Comparison of ENCODE assay signal across 7 mouse cellular contexts in genomic region chr7:132315149-132316091, GRCm38 (mm10). TPM values are rescaled to one million over a fixed set of nuclear protein-coding genes. Genes with fewer than 3 reads are reported as not detected.
DNase-seq lines count a peak whose midpoint lies in the region; ATAC-seq lines count a peak whose summit lies in the region.

No protein-coding gene starts in this region.

- H3K4me1 ChIP-seq in embryonic facial prominence, embryonic 11.5 days (ENCODE audit: control insufficient read depth, insufficient read depth, low read length), result no peaks in the 10 kb centered on the region
- peaks cover 51% of the 10 kb centered on the region for H3K4me1 ChIP-seq in limb, embryonic 13.5 days
- H3K4me1 ChIP-seq in midbrain, embryonic 14.5 days (ENCODE audit: control insufficient read depth, insufficient read depth, low read length), result peaks cover 16% of the 10 kb centered on the region; the same call in 1 of the 2 replicates

- H3K4me3 ChIP-seq in embryonic facial prominence, embryonic 11.5 days (ENCODE audit: low read depth, low read length), result peak overlapping the region; percentile 66
- peak overlapping the region; percentile 82 for H3K4me3 ChIP-seq in limb, embryonic 13.5 days
- H3K4me3 ChIP-seq in midbrain, embryonic 14.5 days (replicated peaks; ENCODE audit: low read depth, low read length), result peak overlapping the region; percentile 80

- H3K9ac ChIP-seq in embryonic facial prominence, embryonic 11.5 days (replicated peaks; ENCODE audit: low read length), result peak overlapping the region; percentile 86
- H3K9ac ChIP-seq in limb, embryonic 13.5 days, result peak overlapping the region; percentile 82
- peak overlapping the region; percentile 90 for H3K9ac ChIP-seq in midbrain, embryonic 14.5 days (replicated peaks; ENCODE audit: low read length)

- no peaks in the 10 kb centered on the region for H3K27me3 ChIP-seq in embryonic facial prominence, embryonic 11.5 days (ENCODE audit: control insufficient read depth, insufficient read depth, low read length)
- no peaks in the 10 kb centered on the region for H3K27me3 ChIP-seq in limb, embryonic 13.5 days
- no peaks in the 10 kb centered on the region for H3K27me3 ChIP-seq in midbrain, embryonic 14.5 days (ENCODE audit: control insufficient read depth, insufficient read depth, low read length)

- H3K9me3 ChIP-seq in embryonic facial prominence, embryonic 11.5 days (replicated peaks; ENCODE audit: control insufficient read depth, low read length), result no peaks in the 10 kb centered on the region
- no peaks in the 10 kb centered on the region for H3K9me3 ChIP-seq in limb, embryonic 13.5 days
- no peaks in the 10 kb centered on the region for H3K9me3 ChIP-seq in midbrain, embryonic 14.5 days (ENCODE audit: control insufficient read depth, low read length)

- peak overlapping the region; percentile 35 for H3K27ac ChIP-seq in embryonic facial prominence, embryonic 11.5 days (replicated peaks; ENCODE audit: low read depth, low read length)
- peak overlapping the region; percentile 83 for H3K27ac ChIP-seq in limb, embryonic 13.5 days
- H3K27ac ChIP-seq in midbrain, embryonic 14.5 days (replicated peaks; ENCODE audit: low read depth, low read length), result peak overlapping the region; percentile 82

- H3K4me2 ChIP-seq in embryonic facial prominence, embryonic 11.5 days (ENCODE audit: low read depth, low read length), result peak overlapping the region; percentile 89
- peak overlapping the region; percentile 98 for H3K4me2 ChIP-seq in limb, embryonic 13.5 days (replicated peaks)
- peak overlapping the region; percentile 98 for H3K4me2 ChIP-seq in midbrain, embryonic 14.5 days (ENCODE audit: low read length)

- H3K36me3 ChIP-seq in embryonic facial prominence, embryonic 11.5 days (replicated peaks; ENCODE audit: control insufficient read depth, insufficient read depth, low read depth, low read length), result no peaks in the 10 kb centered on the region
- no peaks in the 10 kb centered on the region for H3K36me3 ChIP-seq in limb, embryonic 13.5 days
- no peaks in the 10 kb centered on the region for H3K36me3 ChIP-seq in midbrain, embryonic 14.5 days (ENCODE audit: control insufficient read depth, insufficient read depth, low read length)

- WGBS in embryonic facial prominence, embryonic 11.5 days, result 1% methylated on average over 51 of the region's 51 CpGs
- 1% methylated on average over 51 of the region's 51 CpGs for WGBS in limb, embryonic 13.5 days
- WGBS in midbrain, embryonic 14.5 days, result 1% methylated on average over 50 of the region's 51 CpGs

- peak; percentile 70 for ATAC-seq in embryonic facial prominence, embryonic 11.5 days (replicated peaks; ENCODE audit: insufficient number of reproducible peaks, low FRiP score, low TSS enrichment, low read depth)
- ATAC-seq in limb, embryonic 13.5 days (ENCODE audit: low FRiP score, low read depth), result peak; percentile 69
- ATAC-seq in midbrain, embryonic 14.5 days (ENCODE audit: low FRiP score, low TSS enrichment), result peak; percentile 74

- DNase-seq in adrenal gland, postnatal 36 days, result peak; percentile 83 to 87
- peak; percentile 88 for DNase-seq in embryonic facial prominence, embryonic 11.5 days (ENCODE audit: low spot score)
- peak; percentile 80 to 84 for DNase-seq in heart, adult 18-20 months
- DNase-seq in kidney, adult 18-20 months, result peak; percentile 77
- DNase-seq in midbrain, embryonic 14.5 days, result peak; percentile 91
- DNase-seq in spleen, adult 18-20 months, result peak; percentile 63 to 68

RNA-seq across cellular contexts. Expression of gene Chst15, which starts 1.6 kb away (rescaled TPM):
- total RNA-seq in adrenal gland, postnatal 36 days (2021), result 10 to 100 TPM; 38.9 to 58.6 TPM
- 8.7 and 10.5 TPM in 2 replicates for polyA plus RNA-seq in embryonic facial prominence, embryonic 11.5 days (2014; fragmentation: Nextera tagmentation; extraction: Ambion mirVana)
- total RNA-seq in heart, adult 18-20 months (2021), result 1 to 10 TPM; 6.0 to 9.3 TPM
- polyA plus RNA-seq in limb, embryonic 13.5 days (2015; fragmentation: Nextera tagmentation; extraction: Ambion mirVana), result 23.6 and 24.3 TPM in 2 replicates
- 13.3 and 17.8 TPM in 2 replicates for polyA plus RNA-seq in midbrain, embryonic 14.5 days (2014; fragmentation: Nextera tagmentation; extraction: Ambion mirVana)

Comparison
In these comparisons a context has a peak if more than half of its experiments do, and no peak if none do; other contexts are left out.
1. Peak in every context shown above with its lines: DNase-seq, ATAC-seq, H3K4me3 ChIP-seq and H3K27ac ChIP-seq.